ENCODE assay signal across 8 mouse cellular contexts in the genomic region with DNA sequence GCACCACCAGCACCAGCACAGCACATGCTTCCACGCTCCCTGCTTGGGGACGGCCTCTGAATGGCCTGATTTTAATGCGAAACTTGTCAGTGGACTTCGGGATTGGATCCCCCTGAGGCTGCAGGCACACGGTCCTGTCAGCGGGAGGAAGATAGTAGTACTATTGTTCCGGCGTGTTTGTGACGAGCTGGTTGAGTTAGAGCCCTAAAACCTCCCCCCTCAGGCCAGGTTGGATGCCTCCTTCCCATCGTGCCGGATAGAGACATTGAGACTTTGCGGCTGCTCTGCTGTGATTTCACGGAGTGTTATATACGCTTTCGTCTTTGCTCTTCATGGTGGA. TPM values are rescaled to one million over a fixed set of nuclear protein-coding genes. Genes with fewer than 3 reads are reported as not detected.
DNase-seq lines count a peak whose midpoint lies in the region; ATAC-seq and TF ChIP-seq lines count a peak whose summit lies in the region.

No protein-coding gene starts in this region.

- H3K27ac ChIP-seq in limb, embryonic 14.5 days (replicated peaks; ENCODE audit: low read depth, low read length) = no peak overlapping the region
- H3K27ac ChIP-seq in neural tube, embryonic 15.5 days (replicated peaks) = peak overlapping the region; percentile 99

- no peaks in the 10 kb centered on the region for H3K27me3 ChIP-seq in limb, embryonic 14.5 days (ENCODE audit: control insufficient read depth, insufficient read depth, low read length)
- no peaks in the 10 kb centered on the region for H3K27me3 ChIP-seq in neural tube, embryonic 15.5 days (replicated peaks)

- no peaks in the 10 kb centered on the region for H3K36me3 ChIP-seq in limb, embryonic 14.5 days (ENCODE audit: control insufficient read depth, insufficient read depth, low read length)
- no peaks in the 10 kb centered on the region for H3K36me3 ChIP-seq in neural tube, embryonic 15.5 days

- peaks cover 9% of the 10 kb centered on the region; the same call in 1 of the 2 replicates for H3K4me1 ChIP-seq in limb, embryonic 14.5 days (ENCODE audit: control insufficient read depth, insufficient read depth, low read length)
- peaks cover 37% of the 10 kb centered on the region for H3K4me1 ChIP-seq in neural tube, embryonic 15.5 days

- TF ChIP-seq POLR2A in limb, embryonic 14.5 days (IDR thresholded peaks at IDR 0.05; ENCODE audit: borderline replicate concordance, extremely low read depth, insufficient read depth, insufficient read length) = no peak

- 2% methylated on average over 15 of the region's 15 CpGs for WGBS in limb, embryonic 14.5 days
- WGBS in neural tube, embryonic 15.5 days = 4% methylated on average over 15 of the region's 15 CpGs

- no peak for ATAC-seq in limb, embryonic 14.5 days (ENCODE audit: low FRiP score, low read depth)
- no peak; the same call in 1 of the 2 replicates for ATAC-seq in neural tube, embryonic 15.5 days (ENCODE audit: low FRiP score)

- H3K9me3 ChIP-seq in limb, embryonic 14.5 days (ENCODE audit: control insufficient read depth, low read length) = no peaks in the 10 kb centered on the region
- H3K9me3 ChIP-seq in neural tube, embryonic 15.5 days (replicated peaks) = no peaks in the 10 kb centered on the region

- DNase-seq in left cerebral cortex, adult 18-20 months (ENCODE audit: low spot score in 2 of 2) = peak; percentile 5 to 25
- no peak for DNase-seq in left cerebral cortex, postnatal 36 days (ENCODE audit: low spot score in 2 of 2)
- peak; percentile 19 to 23 for DNase-seq in adrenal gland, adult 18-20 months (ENCODE audit: low spot score in 2 of 2)
- DNase-seq in embryo, embryonic 11.5 days (ENCODE audit: low read depth, low spot score) = peak; percentile 22
- peak; percentile 38 to 52 for DNase-seq in heart, postnatal 10 days
- DNase-seq in limb, embryonic 14.5 days (ENCODE audit: low spot score) = peak; percentile 38
- DNase-seq in urinary bladder, adult 2 months (ENCODE audit: low spot score) = no peak

- H3K4me3 ChIP-seq in limb, embryonic 14.5 days (replicated peaks; ENCODE audit: low read length) = peak overlapping the region; percentile 89
- H3K4me3 ChIP-seq in neural tube, embryonic 15.5 days (replicated peaks) = peak overlapping the region; percentile 98

- intact Hi-C loops in left cerebral cortex, postnatal 36 days (cut with DNase I) = loop anchor here (5.0 kb wide), 2 partner anchors 85 to 190 kb away; no protein-coding TSS in a partner anchor
- intact Hi-C loops in heart, postnatal 10 days (cut with DNase I) = loop anchor here (2.0 to 5.0 kb wide), 3 partner anchors 75 to 189 kb away; no protein-coding TSS in a partner anchor

- H3K9ac ChIP-seq in limb, embryonic 14.5 days (ENCODE audit: low read depth, low read length, severe bottlenecking) = peak overlapping the region; percentile 97
- H3K9ac ChIP-seq in neural tube, embryonic 15.5 days (replicated peaks) = peak overlapping the region; percentile 99

- H3K4me2 ChIP-seq in limb, embryonic 14.5 days (replicated peaks; ENCODE audit: low read depth, low read length, severe bottlenecking) = peak overlapping the region; percentile 82
- H3K4me2 ChIP-seq in neural tube, embryonic 15.5 days = peak overlapping the region; percentile 61

RNA-seq across cellular contexts. Expression of gene Dip2c, which starts 1.3 kb away (rescaled TPM):
- 10 to 100 TPM; 65.5 to 68.1 TPM for total RNA-seq in left cerebral cortex, adult 18-20 months (2021)
- 10 to 100 TPM; 64.9 to 72.2 TPM for total RNA-seq in left cerebral cortex, postnatal 36 days (2021)
- total RNA-seq in adrenal gland, adult 18-20 months (2021) = 10 to 100 TPM; 13.9 to 27.2 TPM
- 10 to 100 TPM; 53.8 to 62.2 TPM for total RNA-seq in heart, postnatal 10 days (2021)
- 11.1 and 13.0 TPM in 2 replicates for polyA plus RNA-seq in limb, embryonic 14.5 days (2012; rRNA removed)
- polyA plus RNA-seq in limb, embryonic 14.5 days (2014; fragmentation: Nextera tagmentation; extraction: Ambion mirVana) = 10.6 and 11.5 TPM in 2 replicates
- 11.1 and 12.8 TPM in 2 replicates for polyA plus RNA-seq in neural tube, embryonic 15.5 days (2015; fragmentation: Nextera tagmentation; extraction: Ambion mirVana)
- polyA plus RNA-seq in urinary bladder, adult 2 months (2012; rRNA removed) = 14.8 and 17.8 TPM in 2 replicates

Comparison
In these comparisons a context has a peak if more than half of its experiments do, and no peak if none do; other contexts are left out.
1. DNase-seq: peak in left cerebral cortex, adult 18-20 months (2 of 2), adrenal gland, adult 18-20 months (2 of 2), embryo, embryonic 11.5 days (single experiment), heart, postnatal 10 days (2 of 2) and limb, embryonic 14.5 days (single experiment); none in left cerebral cortex, postnatal 36 days (0 of 2) and urinary bladder, adult 2 months (single experiment).